Mouse (Mus musculus): ENCODE results near the gene Slc6a15. TPM values are rescaled to one million over a fixed set of nuclear protein-coding genes. Genes with fewer than 3 reads are reported as not detected.
A peak's percentile ranks its signal among the peaks of the same experiment; 100 is the strongest.

Slc6a15 gene
- polyA plus RNA-seq, 1 experiment from 2014 or later = 5.3 TPM

- WGBS = 70% methylated on average over 1 of the region's 1 CpGs
- H3K4me3 ChIP-seq (ENCODE audit: low read length) = no peak overlapping the region
- no peaks in the 10 kb centered on the region for H3K9me3 ChIP-seq (ENCODE audit: control insufficient read depth, low read length)
- H3K27me3 ChIP-seq (replicated peaks; ENCODE audit: control insufficient read depth, insufficient read depth, low read length) = no peaks in the 10 kb centered on the region
- no peak overlapping the region for H3K27ac ChIP-seq (ENCODE audit: low read length)
- no peak overlapping the region for H3K4me2 ChIP-seq (ENCODE audit: low read depth, low read length)
- no peak overlapping the region for H3K9ac ChIP-seq (ENCODE audit: low read depth, low read length)
- H3K36me3 ChIP-seq (ENCODE audit: control insufficient read depth, insufficient read depth, low read length) = no peaks in the 10 kb centered on the region
- H3K4me1 ChIP-seq (ENCODE audit: control insufficient read depth, insufficient read depth, low read length) = no peaks in the 10 kb centered on the region
- ATAC-seq = no peak
Observed at GRCm38 (mm10) chr10:103427717-103428116, 60.1 kb downstream of the Slc6a15 start.

GRCm38 (mm10) chr10:103442588-103442987, 75.0 kb downstream of the Slc6a15 start:
- 81% methylated on average over 2 of the region's 2 CpGs for WGBS
- Histone ChIP-seq H3K27ac (ENCODE audit: low read length) (no peak overlapping the region), H3K36me3 (ENCODE audit: control insufficient read depth, insufficient read depth, low read length) (no peaks in the 10 kb centered on the region), H3K9me3 (ENCODE audit: control insufficient read depth, low read length) (no peaks in the 10 kb centered on the region), H3K27me3 (replicated peaks; ENCODE audit: control insufficient read depth, insufficient read depth, low read length) (no peaks in the 10 kb centered on the region), H3K4me1 (ENCODE audit: control insufficient read depth, insufficient read depth, low read length) (no peaks in the 10 kb centered on the region), H3K9ac (ENCODE audit: low read depth, low read length) (no peak overlapping the region), H3K4me2 (ENCODE audit: low read depth, low read length) (no peak overlapping the region), H3K4me3 (ENCODE audit: low read length) (no peak overlapping the region)
- no peak for ATAC-seq

GRCm38 (mm10) chr10:103443070-103443469, 75.5 kb downstream of the Slc6a15 start:
- 37% methylated on average over 3 of the region's 3 CpGs for WGBS
- no peaks in the 10 kb centered on the region for H3K36me3 ChIP-seq (ENCODE audit: control insufficient read depth, insufficient read depth, low read length)
- no peak overlapping the region for H3K9ac ChIP-seq (ENCODE audit: low read depth, low read length)
- H3K27ac ChIP-seq (ENCODE audit: low read length) = no peak overlapping the region
- no peaks in the 10 kb centered on the region for H3K4me1 ChIP-seq (ENCODE audit: control insufficient read depth, insufficient read depth, low read length)
- H3K9me3 ChIP-seq (ENCODE audit: control insufficient read depth, low read length) = no peaks in the 10 kb centered on the region
- H3K4me2 ChIP-seq (ENCODE audit: low read depth, low read length) = no peak overlapping the region
- H3K4me3 ChIP-seq (ENCODE audit: low read length) = no peak overlapping the region
- H3K27me3 ChIP-seq (replicated peaks; ENCODE audit: control insufficient read depth, insufficient read depth, low read length) = no peaks in the 10 kb centered on the region
- ATAC-seq = peak; percentile 77

GRCm38 (mm10) chr10:103448340-103448739, 80.8 kb downstream of the Slc6a15 start:
- WGBS = 66% methylated on average over 2 of the region's 2 CpGs
- no peak overlapping the region for H3K9ac ChIP-seq (ENCODE audit: low read depth, low read length)
- H3K9me3 ChIP-seq (ENCODE audit: control insufficient read depth, low read length) = no peaks in the 10 kb centered on the region
- no peaks in the 10 kb centered on the region for H3K36me3 ChIP-seq (ENCODE audit: control insufficient read depth, insufficient read depth, low read length)
- H3K27ac ChIP-seq (ENCODE audit: low read length) = no peak overlapping the region
- no peak overlapping the region for H3K4me3 ChIP-seq (ENCODE audit: low read length)
- H3K4me1 ChIP-seq (ENCODE audit: control insufficient read depth, insufficient read depth, low read length) = no peaks in the 10 kb centered on the region
- no peaks in the 10 kb centered on the region for H3K27me3 ChIP-seq (replicated peaks; ENCODE audit: control insufficient read depth, insufficient read depth, low read length)
- no peak for ATAC-seq
- H3K4me2 ChIP-seq (ENCODE audit: low read depth, low read length) = no peak overlapping the region

- no peaks in the 10 kb centered on the region for H3K36me3 ChIP-seq (ENCODE audit: control insufficient read depth, insufficient read depth, low read length)
- WGBS = 91% methylated on average over 1 of the region's 1 CpGs
- H3K9me3 ChIP-seq (ENCODE audit: control insufficient read depth, low read length) = no peaks in the 10 kb centered on the region
- H3K4me2 ChIP-seq (ENCODE audit: low read depth, low read length) = no peak overlapping the region
- H3K27ac ChIP-seq (ENCODE audit: low read length) = no peak overlapping the region
- ATAC-seq = no peak
- no peaks in the 10 kb centered on the region for H3K4me1 ChIP-seq (ENCODE audit: control insufficient read depth, insufficient read depth, low read length)
- no peaks in the 10 kb centered on the region for H3K27me3 ChIP-seq (replicated peaks; ENCODE audit: control insufficient read depth, insufficient read depth, low read length)
- H3K9ac ChIP-seq (ENCODE audit: low read depth, low read length) = no peak overlapping the region
- no peak overlapping the region for H3K4me3 ChIP-seq (ENCODE audit: low read length)
Observed at GRCm38 (mm10) chr10:103457896-103458295, 90.3 kb downstream of the Slc6a15 start.

Other genes with a start within 250 kb of the Slc6a15 start
- 0.42 and 0.61 TPM in 2 replicates for gene Lrriq1, start 131.5 kb upstream of the Slc6a15 start, polyA plus RNA-seq (2015; fragmentation: Nextera tagmentation; extraction: Ambion mirVana)